Comparison of ENCODE assay signal across 9 mouse cellular contexts in genomic region chr4:122898313-122898712, GRCm38 (mm10). TPM values are rescaled to one million over a fixed set of nuclear protein-coding genes. Genes with fewer than 3 reads are reported as not detected.
DNase-seq lines count a peak whose midpoint lies in the region; ATAC-seq and TF ChIP-seq lines count a peak whose summit lies in the region.
"Had no signal": no experiment of that assay in that cellular context is flagged by ENCODE, and none has a peak within 500 bp of the region (broad histone marks: within the 10 kb centered on the region; RNA-seq: fewer than 3 reads in every experiment).

No protein-coding gene starts in this region.

- no peak overlapping the region for H3K9ac ChIP-seq in neural tube, embryonic 15.5 days (replicated peaks)
- no peak overlapping the region for H3K9ac ChIP-seq in forebrain, embryonic 16.5 days (replicated peaks; ENCODE audit: low read depth, low read length)
- H3K9ac ChIP-seq in intestine, postnatal 0 days (ENCODE audit: low read depth, low read length) = no peak overlapping the region
- no peak overlapping the region for H3K9ac ChIP-seq in liver, embryonic 14.5 days (replicated peaks)
- H3K9ac ChIP-seq: neural tube, embryonic 12.5 days had no signal

- DNase-seq in neural tube, embryonic 10.5 days (ENCODE audit: extremely low spot score, low spot score) = peak; percentile 59
- DNase-seq in adrenal gland, postnatal 25 days = peak; percentile 52
- no peak for DNase-seq in liver, embryonic 14.5 days (ENCODE audit: low read depth in 3 of 3, low spot score in 3 of 3)
- peak; percentile 74 for DNase-seq in retina, postnatal 1 day
- DNase-seq in yolk sac, embryonic 10.5 days (ENCODE audit: low spot score) = peak; percentile 32

- no peak for TF ChIP-seq EP300 in liver, embryonic 14.5 days (IDR thresholded peaks at IDR 0.05; ENCODE audit: low read depth)

- H3K27ac ChIP-seq in neural tube, embryonic 15.5 days (replicated peaks) = no peak overlapping the region
- no peak overlapping the region for H3K27ac ChIP-seq in forebrain, embryonic 16.5 days (ENCODE audit: low read length)
- H3K27ac ChIP-seq in intestine, postnatal 0 days (ENCODE audit: low read depth, low read length) = no peak overlapping the region
- no peak overlapping the region for H3K27ac ChIP-seq in liver, embryonic 14.5 days
- H3K27ac ChIP-seq: neural tube, embryonic 12.5 days had no signal

- H3K4me3 ChIP-seq in neural tube, embryonic 15.5 days (replicated peaks) = no peak overlapping the region
- no peak overlapping the region for H3K4me3 ChIP-seq in forebrain, embryonic 16.5 days (replicated peaks; ENCODE audit: low read length)
- no peak overlapping the region for H3K4me3 ChIP-seq in intestine, postnatal 0 days (ENCODE audit: low read depth, low read length)
- no peak overlapping the region for H3K4me3 ChIP-seq in liver, embryonic 14.5 days (ENCODE audit: insufficient read depth in 1 of 2, low read depth in 2 of 2, low read length in 2 of 2)
- H3K4me3 ChIP-seq: neural tube, embryonic 12.5 days had no signal

- no peaks in the 10 kb centered on the region for H3K9me3 ChIP-seq in neural tube, embryonic 15.5 days (replicated peaks)
- no peaks in the 10 kb centered on the region for H3K9me3 ChIP-seq in forebrain, embryonic 16.5 days (ENCODE audit: control insufficient read depth, low read length)
- H3K9me3 ChIP-seq in intestine, postnatal 0 days (ENCODE audit: control insufficient read depth) = no peaks in the 10 kb centered on the region
- no peaks in the 10 kb centered on the region for H3K9me3 ChIP-seq in liver, embryonic 14.5 days (ENCODE audit: control insufficient read depth, low read length)
- H3K9me3 ChIP-seq: neural tube, embryonic 12.5 days had no signal

- peak; percentile 85 for TF ChIP-seq CTCF in intestine, postnatal 0 days (IDR thresholded peaks at IDR 0.05; ENCODE audit: low read depth)
- peak; percentile 58 for TF ChIP-seq CTCF in liver, embryonic 14.5 days (IDR thresholded peaks at IDR 0.05; ENCODE audit: low read depth)

- H3K4me2 ChIP-seq in neural tube, embryonic 15.5 days = no peak overlapping the region
- H3K4me2 ChIP-seq in forebrain, embryonic 16.5 days (ENCODE audit: low read length) = no peak overlapping the region
- H3K4me2 ChIP-seq in intestine, postnatal 0 days (replicated peaks; ENCODE audit: low read depth) = no peak overlapping the region
- H3K4me2 ChIP-seq in liver, embryonic 14.5 days (ENCODE audit: low read depth) = no peak overlapping the region
- H3K4me2 ChIP-seq: neural tube, embryonic 12.5 days had no signal

- WGBS in neural tube, embryonic 15.5 days = 16% methylated on average over 5 of the region's 5 CpGs
- 15% methylated on average over 5 of the region's 5 CpGs for WGBS in forebrain, embryonic 16.5 days
- 14% methylated on average over 5 of the region's 5 CpGs for WGBS in intestine, postnatal 0 days
- WGBS in liver, embryonic 14.5 days (ENCODE audit: insufficient replicate concordance) = 17% methylated on average over 5 of the region's 5 CpGs

- no peaks in the 10 kb centered on the region for H3K36me3 ChIP-seq in neural tube, embryonic 15.5 days
- H3K36me3 ChIP-seq in forebrain, embryonic 16.5 days (ENCODE audit: control insufficient read depth, insufficient read depth) = no peaks in the 10 kb centered on the region
- no peaks in the 10 kb centered on the region for H3K36me3 ChIP-seq in intestine, postnatal 0 days (ENCODE audit: control insufficient read depth, insufficient read depth)
- H3K36me3 ChIP-seq in liver, embryonic 14.5 days (replicated peaks; ENCODE audit: control insufficient read depth, insufficient read depth, low read depth) = no peaks in the 10 kb centered on the region
- H3K36me3 ChIP-seq: neural tube, embryonic 12.5 days had no signal

- no peaks in the 10 kb centered on the region for H3K27me3 ChIP-seq in neural tube, embryonic 15.5 days (replicated peaks)
- no peaks in the 10 kb centered on the region for H3K27me3 ChIP-seq in forebrain, embryonic 16.5 days (replicated peaks; ENCODE audit: control insufficient read depth, insufficient read depth, low read length)
- H3K27me3 ChIP-seq in intestine, postnatal 0 days (replicated peaks; ENCODE audit: control insufficient read depth, insufficient read depth, low read length) = no peaks in the 10 kb centered on the region
- H3K27me3 ChIP-seq in liver, embryonic 14.5 days (ENCODE audit: control insufficient read depth, insufficient read depth, low read length) = no peaks in the 10 kb centered on the region
- H3K27me3 ChIP-seq: neural tube, embryonic 12.5 days had no signal

- ATAC-seq in neural tube, embryonic 15.5 days (ENCODE audit: low FRiP score) = no peak
- ATAC-seq in forebrain, embryonic 16.5 days = peak; percentile 52; the same call in 1 of the 2 replicates
- ATAC-seq in intestine, postnatal 0 days = no peak
- ATAC-seq in liver, embryonic 14.5 days (ENCODE audit: insufficient read depth) = no peak

- H3K4me1 ChIP-seq in neural tube, embryonic 15.5 days = no peaks in the 10 kb centered on the region
- no peaks in the 10 kb centered on the region for H3K4me1 ChIP-seq in forebrain, embryonic 16.5 days (replicated peaks; ENCODE audit: control insufficient read depth, insufficient read depth, low read length)
- no peaks in the 10 kb centered on the region for H3K4me1 ChIP-seq in intestine, postnatal 0 days (replicated peaks; ENCODE audit: control insufficient read depth, insufficient read depth, low read length)
- no peaks in the 10 kb centered on the region; a peak in 1 of 4 replicates for H3K4me1 ChIP-seq in liver, embryonic 14.5 days (replicated peaks; ENCODE audit: control insufficient read depth in 2 of 2, insufficient read depth in 2 of 2, low read length in 1 of 2)
- H3K4me1 ChIP-seq: neural tube, embryonic 12.5 days had no signal

RNA-seq across cellular contexts. Expression of gene Cap1, which starts 12.5 kb away (rescaled TPM):
- 73.5 and 78.6 TPM in 2 replicates for polyA plus RNA-seq in neural tube, embryonic 15.5 days (2015; fragmentation: Nextera tagmentation; extraction: Ambion mirVana)
- total RNA-seq in adrenal gland, postnatal 25 days (2021) = 132 and 141 TPM in 2 replicates
- polyA plus RNA-seq in forebrain, embryonic 16.5 days (2015; fragmentation: Nextera tagmentation; extraction: Ambion mirVana) = 77.5 and 80.8 TPM in 2 replicates
- 58.4 and 60.4 TPM in 2 replicates for polyA plus RNA-seq in intestine, postnatal 0 days (2015; fragmentation: Nextera tagmentation; extraction: Ambion mirVana)
- polyA plus RNA-seq in liver, embryonic 14.5 days (2012; rRNA removed) = 24.2 and 28.3 TPM in 2 replicates
- polyA plus RNA-seq in liver, embryonic 14.5 days (2014; fragmentation: Nextera tagmentation; extraction: Ambion mirVana) = 26.8 and 27.3 TPM in 2 replicates

Comparison
In these comparisons a context has a peak if more than half of its experiments do, and no peak if none do; other contexts are left out.
1. DNase-seq: peak in neural tube, embryonic 10.5 days (single experiment), adrenal gland, postnatal 25 days (single experiment), retina, postnatal 1 day (single experiment) and yolk sac, embryonic 10.5 days (single experiment); none in liver, embryonic 14.5 days (0 of 3).